Mouse (Mus musculus) cortical plate, adult 2 months (tissue): ENCODE data around the gene Npff. TPM values are rescaled to one million over a fixed set of nuclear protein-coding genes. Genes with fewer than 3 reads are reported as not detected.

Experiments used
- H3K27ac ChIP-seq: fragments of 200-500 bp; 2 replicates; pipeline ENCODE4 v1.5.1; 2012; ENCODE audit warnings: low read length, control low read depth, inconsistent platforms; ENCODE audit not compliant: insufficient read depth
- H3K4me1 ChIP-seq: fragments of 200-500 bp; 2 replicates; pipeline ENCODE4 v1.6.1; 2011; ENCODE audit warnings: low read length; ENCODE audit not compliant: control insufficient read depth, insufficient read depth
- H3K4me3 ChIP-seq: fragments of 200-500 bp; 2 replicates; pipeline ENCODE4 v1.5.1; 2011; ENCODE audit warnings: mild to moderate bottlenecking, low read length, control low read depth; ENCODE audit not compliant: insufficient read depth
- CTCF ChIP-seq: fragments of 200-500 bp; IDR thresholded peaks from 2 replicates; pipeline ENCODE4 v1.5.1; 2011; ENCODE audit warnings: mild to moderate bottlenecking, control low read depth, low read length; ENCODE audit not compliant: insufficient read depth; ENCODE audit errors: extremely low read depth
- POLR2A ChIP-seq: fragments of 200-500 bp; IDR thresholded peaks from 2 replicates; pipeline ENCODE4 v1.6.1; 2011; ENCODE audit warnings: mild to moderate bottlenecking, low read length, control low read depth; ENCODE audit not compliant: insufficient read depth; ENCODE audit errors: extremely low read depth
- polyA plus RNA-seq: library from polyadenylated mRNA; depleted of rRNA; stranded (reverse); fragments of >200 nt; gene quantifications from 2 replicates; pipeline ENCODE4 v1.2.3, GENCODE M21; 2012

The Npff gene
- polyA plus RNA-seq, 1 experiment = 5.8 TPM

GRCm38 (mm10) chr15:102546677-102547427, 22.1 kb upstream of the Npff start:
- Histone ChIP-seq H3K4me1 (peaks cover 8% of the 10 kb centered on the region), H3K4me3 (no peak overlapping the region), H3K27ac (peak overlapping the region; percentile 59)
- no peak for TF ChIP-seq POLR2A

- Histone ChIP-seq H3K4me1 (peaks cover 8% of the 10 kb centered on the region), H3K4me3 (no peak overlapping the region), H3K27ac (no peak overlapping the region)
- TF ChIP-seq POLR2A (no peak), CTCF (no peak)
Observed at GRCm38 (mm10) chr15:102546246-102546645, 21.5 kb upstream of the Npff start.

- Histone ChIP-seq H3K4me3 (no peak overlapping the region), H3K4me1 (peaks cover 8% of the 10 kb centered on the region), H3K27ac (no peak overlapping the region)
- TF ChIP-seq POLR2A (no peak), CTCF (no peak)
Observed at GRCm38 (mm10) chr15:102544801-102545200, 20.1 kb upstream of the Npff start.

GRCm38 (mm10) chr15:102533926-102534325, 9.2 kb upstream of the Npff start:
- no peaks in the 10 kb centered on the region for H3K4me1 ChIP-seq
- H3K27ac ChIP-seq = no peak overlapping the region
- H3K4me3 ChIP-seq = no peak overlapping the region
- TF ChIP-seq CTCF (no peak), POLR2A (no peak)

- Histone ChIP-seq H3K27ac (no peak overlapping the region), H3K4me3 (no peak overlapping the region), H3K4me1 (no peaks in the 10 kb centered on the region)
- TF ChIP-seq CTCF = no peak
- no peak for TF ChIP-seq POLR2A
Observed at GRCm38 (mm10) chr15:102532106-102532900, 7.6 kb upstream of the Npff start.

GRCm38 (mm10) chr15:102531586-102531985, 6.8 kb upstream of the Npff start:
- Histone ChIP-seq H3K4me1 (no peaks in the 10 kb centered on the region), H3K27ac (no peak overlapping the region), H3K4me3 (no peak overlapping the region)
- TF ChIP-seq CTCF (no peak), POLR2A (no peak)

GRCm38 (mm10) chr15:102530566-102530965, 5.8 kb upstream of the Npff start:
- TF ChIP-seq CTCF = no peak
- no peak for TF ChIP-seq POLR2A

GRCm38 (mm10) chr15:102528396-102528795, 3.7 kb upstream of the Npff start:
- H3K4me3 ChIP-seq = no peak overlapping the region
- no peaks in the 10 kb centered on the region for H3K4me1 ChIP-seq
- TF ChIP-seq CTCF (no peak), POLR2A (no peak)
- H3K27ac ChIP-seq = no peak overlapping the region

More at GRCm38 (mm10) chr15:102530566-102530965, 5.8 kb upstream of the Npff start:
- no peak overlapping the region for H3K4me3 ChIP-seq
- H3K4me1 ChIP-seq = no peaks in the 10 kb centered on the region
- H3K27ac ChIP-seq = no peak overlapping the region

GRCm38 (mm10) chr15:102527936-102528335, 3.2 kb upstream of the Npff start:
- peak; percentile 53 for TF ChIP-seq CTCF
- no peak for TF ChIP-seq POLR2A
- H3K4me3 ChIP-seq = no peak overlapping the region
- no peak overlapping the region for H3K27ac ChIP-seq
- no peaks in the 10 kb centered on the region for H3K4me1 ChIP-seq
